Mouse (Mus musculus) 3134 (cell line): ENCODE measurements around the gene Ngly1.
A peak's percentile ranks its signal among the peaks of the same experiment; 100 is the strongest.

Experiments
- DNase-seq: peaks from one replicate; pipeline ENCODE4 v3.0.0-alpha.2; 2011; ENCODE audit warnings: low spot score; ENCODE audit not compliant: insufficient read length; ENCODE audit errors: extremely low read depth

The Ngly1 gene

GRCm38 (mm10) chr14:16328531-16328930, 79.5 kb downstream of the Ngly1 start:
- peak; percentile 74 for DNase-seq

GRCm38 (mm10) chr14:16328959-16329480, 79.9 kb downstream of the Ngly1 start:
- DNase-seq: no peak

DNA sequence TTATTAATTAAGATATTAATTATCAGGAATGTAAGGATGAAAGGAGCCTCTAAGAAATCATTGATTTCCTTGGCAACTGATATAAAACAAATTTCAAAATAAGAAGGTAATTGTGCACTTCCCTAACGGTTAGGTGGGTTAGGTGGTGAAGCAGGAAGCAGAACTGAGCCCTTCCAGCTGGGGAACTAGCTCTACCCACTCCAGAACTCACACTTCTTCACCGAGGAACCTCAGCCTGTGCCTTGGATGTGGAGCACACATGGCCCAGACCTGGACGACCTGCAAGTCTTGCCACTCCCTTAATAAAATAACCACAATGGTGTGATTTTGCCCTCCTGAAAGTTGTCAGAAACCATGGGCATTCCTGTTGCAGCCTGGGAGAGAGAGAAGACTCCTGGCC, 80.7 kb downstream of the Ngly1 start:
- no peak for DNase-seq

GRCm38 (mm10) chr14:16334260-16334659, 85.2 kb downstream of the Ngly1 start:
- no peak for DNase-seq

GRCm38 (mm10) chr14:16335835-16336417, 86.8 kb downstream of the Ngly1 start:
- DNase-seq: no peak

DNA sequence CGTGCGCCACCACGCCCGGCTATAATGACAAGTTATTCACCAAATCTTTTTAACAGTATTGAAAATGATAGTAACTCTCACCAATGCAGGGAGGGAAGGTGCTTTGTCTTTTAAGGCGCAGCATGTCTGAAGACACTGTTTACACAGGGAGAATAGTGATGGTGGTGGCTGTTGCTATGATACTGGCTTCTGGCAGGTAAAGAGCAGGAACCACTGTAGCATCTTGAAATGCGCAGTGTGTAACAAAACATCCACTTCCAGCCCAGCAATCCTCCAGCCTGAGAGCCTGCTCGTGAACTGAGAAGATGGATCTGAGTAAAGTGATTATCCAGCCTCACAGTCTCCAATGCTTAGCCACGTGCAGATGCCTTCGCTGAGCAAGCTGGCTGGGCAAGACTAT, 98.4 kb downstream of the Ngly1 start:
- no peak for DNase-seq

- DNase-seq: no peak
Observed at GRCm38 (mm10) chr14:16359704-16360103, 110.6 kb downstream of the Ngly1 start.
